Mouse (Mus musculus) liver, adult 2 months (tissue): ENCODE results near the gene Ap1b1.

Source experiments
- CTCF ChIP-seq: fragments of 200-500 bp; IDR thresholded peaks from 2 replicates; pipeline ENCODE4 v1.5.1; 2011; ENCODE audit warnings: low read depth, low read length, control low read depth
- POLR2A ChIP-seq: fragments of 200-500 bp; IDR thresholded peaks from 2 replicates; pipeline ENCODE4 v1.6.1; 2011; ENCODE audit warnings: low read length, control low read depth; ENCODE audit not compliant: insufficient read depth; ENCODE audit errors: extremely low read depth

- TF ChIP-seq POLR2A: no peak
- TF ChIP-seq CTCF: peak; percentile 20; the same call in 1 of the 2 replicates
These were observed 30.9 kb downstream of the Ap1b1 start for GRCm38 (mm10) chr11:5017506-5017905.
